Mouse (Mus musculus) testis, adult 2 months (tissue): ENCODE results near the gene Spryd4.

ENCODE experiments used
- CTCF ChIP-seq: fragments of 200-500 bp; IDR thresholded peaks from 2 replicates; pipeline ENCODE4 v1.5.1; 2012; ENCODE audit warnings: low read depth, mild to moderate bottlenecking, inconsistent platforms, low read length, moderate library complexity; ENCODE audit not compliant: control insufficient read depth, insufficient read depth, insufficient replicate concordance
- POLR2A ChIP-seq: fragments of 200-500 bp; IDR thresholded peaks from 2 replicates; pipeline ENCODE4 v1.6.1; 2012; ENCODE audit warnings: low read depth, mild to moderate bottlenecking, inconsistent platforms, low read length, moderate library complexity; ENCODE audit not compliant: control insufficient read depth

DNA sequence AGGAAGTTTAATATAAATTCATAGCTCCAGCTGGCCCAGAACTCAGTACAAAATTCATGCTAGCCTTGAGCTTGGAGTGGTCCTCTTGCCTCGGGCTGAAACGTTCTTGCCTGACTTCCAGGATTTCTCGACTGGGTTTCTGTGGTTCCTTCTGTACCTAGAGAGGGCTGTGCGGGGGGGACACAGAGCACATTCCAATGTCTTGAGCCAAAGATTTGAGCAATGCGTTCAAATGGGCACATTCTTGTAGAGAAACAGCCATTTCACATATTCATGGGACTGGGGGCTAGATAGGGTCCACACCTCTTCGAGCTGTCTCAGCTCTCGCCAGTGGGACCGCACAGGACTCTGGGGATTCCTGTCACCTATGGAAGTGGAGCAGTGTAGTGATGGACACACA is 44.3 kb upstream of the Spryd4 start:
- TF ChIP-seq POLR2A (no peak), CTCF (no peak)
